Mouse (Mus musculus) forebrain, embryonic 11.5 days (tissue): ENCODE data around the gene Gstm3. TPM values are rescaled to one million over a fixed set of nuclear protein-coding genes. Genes with fewer than 3 reads are reported as not detected.
"Not testable (repeated sequence)": the region's sequence is repeated elsewhere in the genome, so short reads cannot be mapped to it uniquely, and the experiment has no call there.

Source experiments
- ATAC-seq: fragments of 200-750 bp; cut with Nextera tagmentation; replicated peaks from 2 replicates; pipeline ENCODE4 v1.8.0; 2017; ENCODE audit warnings: moderate TSS enrichment; ENCODE audit not compliant: low FRiP score
- DNase-seq: peaks from one replicate; pipeline ENCODE4 v3.0.0-alpha.2; 2017; ENCODE audit warnings: low spot score
- H3K27ac ChIP-seq: fragments of 300-500 bp; sonication (generic); 2 replicates; pipeline ENCODE4 v1.5.1; 2014; ENCODE audit warnings: low read depth, low read length
- H3K27me3 ChIP-seq: fragments of 300-500 bp; sonication (generic); 2 replicates; pipeline ENCODE4 v1.6.1; 2014; ENCODE audit warnings: mild to moderate bottlenecking, low read length, mixed read lengths; ENCODE audit not compliant: control insufficient read depth, insufficient read depth
- H3K36me3 ChIP-seq: fragments of 300-500 bp; sonication (generic); 2 replicates; pipeline ENCODE4 v1.6.1; 2014; ENCODE audit warnings: mild to moderate bottlenecking, low read length, moderate library complexity, mixed read lengths; ENCODE audit not compliant: control insufficient read depth, insufficient read depth
- H3K4me1 ChIP-seq: fragments of 300-500 bp; sonication (generic); replicated peaks from 2 replicates; pipeline ENCODE4 v1.6.1; 2014; ENCODE audit warnings: low read length, mixed read lengths; ENCODE audit not compliant: control insufficient read depth, insufficient read depth
- H3K4me2 ChIP-seq: fragments of 300-500 bp; sonication (generic); 2 replicates; pipeline ENCODE4 v1.6.1; 2014; ENCODE audit warnings: low read depth, mild to moderate bottlenecking, low read length, moderate library complexity, mixed read lengths; ENCODE audit not compliant: severe bottlenecking
- H3K4me3 ChIP-seq: fragments of 300-500 bp; sonication (generic); 2 replicates; pipeline ENCODE4 v1.5.1; 2014; ENCODE audit warnings: low read depth, low read length
- H3K9ac ChIP-seq: fragments of 300-500 bp; sonication (generic); 2 replicates; pipeline ENCODE4 v1.6.1; 2014; ENCODE audit warnings: low read length
- H3K9me3 ChIP-seq: fragments of 300-500 bp; sonication (generic); 2 replicates; pipeline ENCODE4 v1.6.1; 2016; ENCODE audit warnings: low read length, mixed read lengths; ENCODE audit not compliant: control insufficient read depth
- WGBS: fragments of 180-500 bp; shearing (Covaris S2); extraction: QIAGEN DNeasy Blood & Tissue Kit; methylation state at CpG from one replicate; pipeline ENCODE4 v1.1.7; 2014; 5-methylcytosine and 5-hydroxymethylcytosine counted together
- polyA plus RNA-seq: library from polyadenylated mRNA; unstranded; fragments of >200 nt; fragmentation: Nextera tagmentation; extraction: Ambion mirVana; gene quantifications from 2 replicates; pipeline ENCODE4 v1.2.1, GENCODE M21; 2014

Gene Gstm3
- not detected in 2 replicates for polyA plus RNA-seq

- DNase-seq (no peak), ATAC-seq (0 out of 2 replicates have a peak, but pooled peaks have one; percentile 30)
- H3K9ac ChIP-seq: no peak within 1 kb of the TSS
- 70% methylated on average over 13 of the region's 13 CpGs for WGBS
- H3K4me1 ChIP-seq: no peaks in the 10 kb centered on the region
- H3K36me3 ChIP-seq: no peaks in the 10 kb centered on the region
- no peak within 1 kb of the TSS for H3K4me2 ChIP-seq
- no peak within 1 kb of the TSS for H3K27ac ChIP-seq
- H3K9me3 ChIP-seq: no peaks in the 10 kb centered on the region
- no peaks in the 10 kb centered on the region for H3K27me3 ChIP-seq
- H3K4me3 ChIP-seq: no peak within 1 kb of the TSS
These were observed at the start of gene Gstm3 for GRCm38 (mm10) chr3:107968724-107969395. TSS of gene Gstm3 (minus strand) at chr3:107969283.

DNA sequence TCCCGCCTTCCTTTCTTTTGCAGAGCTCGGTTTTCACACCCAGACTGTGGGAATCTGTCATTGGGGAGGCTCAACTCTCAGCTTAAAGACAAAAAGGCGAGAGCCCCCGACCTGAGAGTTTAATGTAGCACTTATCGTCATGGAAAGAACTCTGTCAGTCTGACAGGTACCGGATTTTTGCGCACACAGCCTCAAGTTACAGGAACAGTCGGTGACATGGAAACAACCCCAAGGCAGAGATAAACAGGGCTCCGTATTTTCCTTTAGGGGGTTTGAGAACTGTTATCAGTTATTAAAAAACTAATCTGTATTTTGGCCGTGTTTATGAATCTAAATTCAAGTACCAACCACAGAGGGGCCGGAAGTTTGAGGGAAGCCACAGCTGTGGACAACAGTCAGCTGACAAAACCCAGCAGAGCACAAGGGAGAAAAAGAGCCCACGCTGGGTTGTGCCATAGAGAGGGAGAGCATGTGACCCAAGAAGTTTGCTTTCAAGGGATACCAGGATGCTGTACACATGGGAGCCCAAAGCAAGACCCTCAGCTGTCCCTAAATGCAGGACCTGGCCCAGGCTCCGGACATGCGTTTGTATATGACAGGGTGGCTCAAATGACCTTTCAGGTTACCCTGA lies 49.2 kb upstream of the Gstm3 start:
- H3K9ac ChIP-seq: peak overlapping the region; percentile 43

DNA sequence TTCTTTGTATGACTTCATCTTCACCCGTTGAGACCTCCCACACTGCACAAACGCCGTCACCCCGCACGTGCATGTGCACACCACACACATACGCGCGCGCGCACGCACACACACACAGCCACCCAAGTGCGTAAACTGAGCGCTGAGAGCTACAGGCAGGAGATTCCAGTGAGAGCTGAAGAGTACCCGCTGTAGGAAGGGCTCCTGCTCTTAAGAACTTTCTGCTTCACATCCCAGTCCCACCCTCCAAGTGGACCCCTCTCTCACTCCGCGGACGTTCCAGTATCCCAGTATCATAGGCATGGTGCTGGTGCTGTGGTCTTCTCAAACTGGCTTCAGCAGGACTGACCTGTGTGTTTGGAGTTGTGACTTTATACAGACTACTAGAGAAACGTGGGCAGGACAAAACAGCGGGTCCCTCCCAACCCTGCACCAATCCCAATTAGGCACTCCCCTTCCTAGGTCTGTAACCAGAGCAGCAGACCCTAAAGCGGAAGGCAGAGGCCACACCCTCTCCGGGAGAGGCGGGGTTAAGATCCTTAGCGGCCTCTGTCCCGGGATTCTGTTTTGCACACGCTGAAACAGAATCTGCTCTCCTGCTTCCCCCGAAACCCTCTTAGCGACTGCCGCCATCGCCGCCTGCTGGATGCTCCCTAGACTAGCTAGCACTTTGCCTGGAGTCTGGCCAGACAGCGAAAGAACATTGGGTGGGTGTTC lies 48.5 kb upstream of the Gstm3 start, which contains the start of gene Gstm1:
TSS of gene Gstm1 (minus strand) at position 501 of the 717 bp plus-strand sequence.
- WGBS: under 1% methylated on average over 31 of the region's 31 CpGs
- no peaks in the 10 kb centered on the region for H3K36me3 ChIP-seq

More for the DNA sequence above, 49.2 kb upstream of the Gstm3 start:
- H3K4me3 ChIP-seq: peak overlapping the region; percentile 25
- H3K9me3 ChIP-seq: no peaks in the 10 kb centered on the region
- DNase-seq (no peak), ATAC-seq (no peak)
- WGBS: 34% methylated on average over 14 of the region's 14 CpGs
- peak overlapping the region; percentile 72 for H3K4me2 ChIP-seq
- H3K36me3 ChIP-seq: no peaks in the 10 kb centered on the region
- no peak overlapping the region for H3K27ac ChIP-seq
- peaks cover 8% of the 10 kb centered on the region for H3K4me1 ChIP-seq
- no peaks in the 10 kb centered on the region for H3K27me3 ChIP-seq

GRCm38 (mm10) chr3:108016468-108016867 lies 47.4 kb upstream of the Gstm3 start:
- H3K27ac ChIP-seq, ATAC-seq, DNase-seq, H3K36me3 ChIP-seq, H3K4me3 ChIP-seq, H3K4me1 ChIP-seq, H3K9ac ChIP-seq, H3K9me3 ChIP-seq, H3K4me2 ChIP-seq, H3K27me3 ChIP-seq: not testable (repeated sequence)
- 83% methylated on average over 5 of the region's 5 CpGs for WGBS

More for the DNA sequence above, 48.5 kb upstream of the Gstm3 start, which contains the start of gene Gstm1:
- peak within 1 kb of the TSS; percentile 25 for H3K4me3 ChIP-seq
- peak within 1 kb of the TSS; percentile 72 for H3K4me2 ChIP-seq
- ATAC-seq (peak; percentile 98), DNase-seq (peak; percentile 94)
- H3K9me3 ChIP-seq: no peaks in the 10 kb centered on the region
- peaks cover 8% of the 10 kb centered on the region for H3K4me1 ChIP-seq
- H3K9ac ChIP-seq: peak within 1 kb of the TSS; percentile 43
- H3K27me3 ChIP-seq: no peaks in the 10 kb centered on the region
- peak within 1 kb of the TSS; percentile 5; the same call in 1 of the 2 replicates for H3K27ac ChIP-seq

DNA sequence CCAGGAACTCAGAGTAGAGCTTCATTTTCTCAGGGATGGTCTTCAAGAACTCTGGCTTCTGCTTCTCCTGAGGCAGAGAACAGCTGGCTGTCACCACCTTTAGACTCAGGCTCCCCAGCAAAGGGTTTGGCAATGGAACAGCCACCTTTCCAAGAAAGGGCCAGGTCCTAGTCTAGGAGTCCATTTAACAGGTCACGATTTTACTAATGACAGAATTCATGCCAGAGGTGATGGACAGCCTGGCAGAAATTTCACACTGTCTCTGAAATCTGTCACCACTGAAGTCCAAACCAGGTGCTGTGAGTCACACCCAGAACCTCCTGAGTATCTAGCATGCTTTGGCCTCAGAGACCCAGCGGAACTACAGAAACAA lies 45.9 kb upstream of the Gstm3 start:
- H3K4me2 ChIP-seq: no peak overlapping the region
- peaks cover 8% of the 10 kb centered on the region for H3K4me1 ChIP-seq
- no peak overlapping the region for H3K4me3 ChIP-seq
- H3K9ac ChIP-seq: no peak overlapping the region
- no peaks in the 10 kb centered on the region for H3K9me3 ChIP-seq
- no peak for ATAC-seq
- no peaks in the 10 kb centered on the region for H3K36me3 ChIP-seq
- WGBS: 88% methylated on average over 2 of the region's 2 CpGs
- no peak for DNase-seq
- H3K27me3 ChIP-seq: no peaks in the 10 kb centered on the region
- no peak overlapping the region for H3K27ac ChIP-seq

- H3K4me1 ChIP-seq: peaks cover 8% of the 10 kb centered on the region
- no peaks in the 10 kb centered on the region for H3K9me3 ChIP-seq
- no peak overlapping the region for H3K4me3 ChIP-seq
- WGBS: 88% methylated on average over 7 of the region's 8 CpGs
- H3K9ac ChIP-seq: no peak overlapping the region
- H3K27ac ChIP-seq: no peak overlapping the region
- no peak overlapping the region for H3K4me2 ChIP-seq
- H3K36me3 ChIP-seq: no peaks in the 10 kb centered on the region
- no peak for DNase-seq
- no peaks in the 10 kb centered on the region for H3K27me3 ChIP-seq
- no peak for ATAC-seq
These were observed 45.3 kb upstream of the Gstm3 start for GRCm38 (mm10) chr3:108014098-108014973.

DNA sequence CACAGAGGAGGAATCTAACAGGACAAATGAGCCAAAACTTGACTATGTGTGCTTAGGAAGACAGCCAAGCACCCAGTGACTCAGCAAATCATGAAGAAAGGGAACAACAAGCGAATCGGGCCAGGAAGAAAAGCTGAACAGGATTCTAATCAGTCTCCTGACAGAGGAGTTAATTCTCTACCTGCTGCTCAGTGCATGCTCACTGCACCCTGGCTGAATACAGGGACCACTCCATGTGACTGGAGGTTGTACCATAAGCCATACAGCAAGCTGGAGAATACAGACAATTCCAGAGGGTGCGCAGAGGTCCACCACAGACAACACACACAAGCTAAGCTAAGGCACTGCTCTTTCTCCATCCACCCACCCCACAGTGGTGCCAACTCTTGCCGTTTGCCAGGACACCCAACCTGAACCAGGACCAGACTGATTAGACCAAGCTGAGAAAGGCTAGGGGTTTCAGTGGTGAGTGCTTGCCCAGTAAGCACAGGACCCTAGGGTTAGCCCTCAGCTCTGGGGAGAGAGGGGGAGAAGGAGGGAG lies 44.3 kb upstream of the Gstm3 start:
- ATAC-seq (no peak), DNase-seq (no peak)
- Histone ChIP-seq H3K9me3 (no peaks in the 10 kb centered on the region), H3K36me3 (no peaks in the 10 kb centered on the region), H3K27me3 (no peaks in the 10 kb centered on the region), H3K4me3 (no peak overlapping the region), H3K9ac (no peak overlapping the region), H3K4me2 (no peak overlapping the region), H3K27ac (no peak overlapping the region), H3K4me1 (peaks cover 8% of the 10 kb centered on the region)
- 86% methylated on average over 4 of the region's 4 CpGs for WGBS

DNA sequence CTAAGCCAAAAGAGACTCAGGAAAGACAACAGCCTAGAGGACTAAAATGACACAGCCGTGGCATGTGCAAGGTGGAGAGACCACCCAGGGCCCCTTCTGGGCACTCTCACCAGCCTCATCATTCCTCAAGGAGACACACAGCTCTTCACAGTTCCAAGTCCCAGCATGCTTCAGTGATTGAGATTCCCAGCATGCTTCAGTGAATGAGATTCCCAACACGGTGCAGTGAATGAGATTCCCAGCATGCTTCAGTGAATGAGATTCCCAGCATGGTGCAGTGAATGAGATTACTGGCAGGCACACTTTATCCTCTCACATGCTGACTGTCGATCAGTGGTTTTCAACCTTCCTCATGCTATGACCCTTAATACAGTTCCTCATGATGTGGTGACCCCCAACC lies 42.5 kb upstream of the Gstm3 start:
- Histone ChIP-seq H3K27me3 (no peaks in the 10 kb centered on the region), H3K4me2 (no peak overlapping the region), H3K9ac (no peak overlapping the region), H3K27ac (no peak overlapping the region), H3K36me3 (no peaks in the 10 kb centered on the region), H3K4me3 (no peak overlapping the region), H3K4me1 (no peaks in the 10 kb centered on the region), H3K9me3 (no peaks in the 10 kb centered on the region)
- DNase-seq: no peak
- no peak; the same call in 1 of the 2 replicates for ATAC-seq
- 41% methylated on average over 3 of the region's 3 CpGs for WGBS
